Mouse (Mus musculus) forebrain, embryonic 16.5 days (tissue): ENCODE measurements around the gene Krtap9-5. TPM values are rescaled to one million over a fixed set of nuclear protein-coding genes. Genes with fewer than 3 reads are reported as not detected.

Source experiments
- polyA plus RNA-seq: library from polyadenylated mRNA; unstranded; fragments of >200 nt; fragmentation: Nextera tagmentation; extraction: Ambion mirVana; gene quantifications from 2 replicates; pipeline ENCODE4 v1.2.1, GENCODE M21; 2015

The Krtap9-5 gene
- polyA plus RNA-seq, 1 experiment from 2014 or later: not detected

Other genes with a start within 250 kb of the Krtap9-5 start
- not detected in 2 replicates for gene Gm14180, start 214.2 kb upstream of the Krtap9-5 start, polyA plus RNA-seq
- not detected in 2 replicates for gene Gm11595, start 175.6 kb upstream of the Krtap9-5 start, polyA plus RNA-seq
- not detected in 2 replicates for gene Krtap4-8, start 167.8 kb upstream of the Krtap9-5 start, polyA plus RNA-seq
- gene Krtap4-9, start 163.3 kb upstream of the Krtap9-5 start, polyA plus RNA-seq: not detected in 2 replicates
- not detected in 2 replicates for gene Gm11596, start 155.0 kb upstream of the Krtap9-5 start, polyA plus RNA-seq
- not detected in 2 replicates for gene Gm11569, start 149.5 kb upstream of the Krtap9-5 start, polyA plus RNA-seq
- gene Gm11554, start 144.0 kb upstream of the Krtap9-5 start, polyA plus RNA-seq: not detected in 2 replicates
- gene Krtap4-13, start 138.6 kb upstream of the Krtap9-5 start, polyA plus RNA-seq: not detected in 2 replicates
- not detected in 2 replicates for gene Gm11564, start 132.8 kb upstream of the Krtap9-5 start, polyA plus RNA-seq
- not detected in 2 replicates for gene 2300003K06Rik, start 110.4 kb upstream of the Krtap9-5 start, polyA plus RNA-seq
- not detected in 2 replicates for gene Krtap4-16, start 96.9 kb upstream of the Krtap9-5 start, polyA plus RNA-seq
- gene Gm11568, start 90.6 kb upstream of the Krtap9-5 start, polyA plus RNA-seq: not detected in 2 replicates
- not detected in 2 replicates for gene Gm11559, start 84.0 kb upstream of the Krtap9-5 start, polyA plus RNA-seq
- gene Krtap9-1, start 75.1 kb upstream of the Krtap9-5 start, polyA plus RNA-seq: not detected in 2 replicates
- not detected in 2 replicates for gene Gm11567, start 69.3 kb upstream of the Krtap9-5 start, polyA plus RNA-seq
- gene Krtap31-1, start 40.6 kb upstream of the Krtap9-5 start, polyA plus RNA-seq: not detected in 2 replicates
- gene Gm11565, start 33.7 kb upstream of the Krtap9-5 start, polyA plus RNA-seq: not detected in 2 replicates
- gene Krtap31-2, start 12.2 kb upstream of the Krtap9-5 start, polyA plus RNA-seq: not detected in 2 replicates
- not detected in 2 replicates for gene Krtap29-1, start 30.6 kb downstream of the Krtap9-5 start, polyA plus RNA-seq
- gene Krtap16-1, start 38.1 kb downstream of the Krtap9-5 start, polyA plus RNA-seq: not detected in 2 replicates
- not detected in 2 replicates for gene Krtap17-1, start 45.5 kb downstream of the Krtap9-5 start, polyA plus RNA-seq
- not detected in 2 replicates for gene Krt33a, start 67.7 kb downstream of the Krtap9-5 start, polyA plus RNA-seq
- gene Krt33b, start 81.4 kb downstream of the Krtap9-5 start, polyA plus RNA-seq: not detected in 2 replicates
- not detected in 2 replicates for gene Krt34, start 93.1 kb downstream of the Krtap9-5 start, polyA plus RNA-seq
- not detected in 2 replicates for gene Krt31, start 102.1 kb downstream of the Krtap9-5 start, polyA plus RNA-seq
- gene Krt32, start 139.8 kb downstream of the Krtap9-5 start, polyA plus RNA-seq: not detected in 2 replicates
- gene Krt35, start 147.8 kb downstream of the Krtap9-5 start, polyA plus RNA-seq: not detected in 2 replicates
- not detected in 2 replicates for gene Krt36, start 157.2 kb downstream of the Krtap9-5 start, polyA plus RNA-seq
- not detected in 2 replicates for gene Krt13, start 173.1 kb downstream of the Krtap9-5 start, polyA plus RNA-seq
- 2.2 TPM in 1 of 2 replicates, not detected in the other for gene Krt15, start 187.5 kb downstream of the Krtap9-5 start, polyA plus RNA-seq
- gene Krt19, start 200.2 kb downstream of the Krtap9-5 start, polyA plus RNA-seq: 0.30 and 2.3 TPM in 2 replicates
- not detected in 2 replicates for gene Krt9, start 244.8 kb downstream of the Krtap9-5 start, polyA plus RNA-seq